In genomic region chr6:120274887-120275286, GRCm38 (mm10) we compare ENCODE assay signal across 13 mouse cellular contexts. TPM values are rescaled to one million over a fixed set of nuclear protein-coding genes. Genes with fewer than 3 reads are reported as not detected.
A peak's percentile ranks its signal among the peaks of the same experiment; 100 is the strongest.
DNase-seq lines count a peak whose midpoint lies in the region; ATAC-seq and TF ChIP-seq lines count a peak whose summit lies in the region.
"Had no signal": no experiment of that assay in that cellular context is flagged by ENCODE, and none has a peak within 500 bp of the region (broad histone marks: within the 10 kb centered on the region; RNA-seq: fewer than 3 reads in every experiment).

No protein-coding gene starts in this region.

- no peaks in the 10 kb centered on the region for H3K36me3 ChIP-seq in kidney, embryonic 15.5 days
- H3K36me3 ChIP-seq in ES-E14 (ENCODE audit: control insufficient read depth, insufficient read depth, low read length, poor library complexity, severe bottlenecking), result no peaks in the 10 kb centered on the region
- H3K36me3 ChIP-seq: embryonic facial prominence, embryonic 12.5 days; midbrain, embryonic 15.5 days had no signal

- ATAC-seq in kidney, embryonic 15.5 days (replicated peaks; ENCODE audit: low FRiP score), result peak; percentile 69; the same call in 1 of the 2 replicates
- ATAC-seq: midbrain, embryonic 15.5 days had no signal

- no peak overlapping the region for H3K9ac ChIP-seq in kidney, embryonic 15.5 days
- H3K9ac ChIP-seq in ES-E14 (ENCODE audit: insufficient read depth, low read depth, low read length, poor library complexity, severe bottlenecking), result no peak overlapping the region
- H3K9ac ChIP-seq: embryonic facial prominence, embryonic 12.5 days; midbrain, embryonic 15.5 days had no signal

- DNase-seq in kidney, postnatal 10 days, result no peak
- DNase-seq in ES-E14 (ENCODE audit: low read depth, low spot score), result no peak
- peak; percentile 97 for DNase-seq in heart, adult 11 months
- peak; percentile 28 to 50 for DNase-seq in heart, postnatal 36 days
- no peak for DNase-seq in cerebellum, adult 8-10 months
- no peak for DNase-seq in thymus, postnatal 4 days
- DNase-seq in thymus, postnatal 14 days, result no peak
- DNase-seq: kidney, postnatal 36 days had no signal

- no peak overlapping the region for H3K4me3 ChIP-seq in kidney, embryonic 15.5 days (replicated peaks)
- no peak overlapping the region for H3K4me3 ChIP-seq in ES-E14 (ENCODE audit: insufficient read depth in 1 of 2, low read depth in 1 of 2, low read length in 2 of 2, poor library complexity in 1 of 2, severe bottlenecking in 1 of 2)
- H3K4me3 ChIP-seq: embryonic facial prominence, embryonic 12.5 days; midbrain, embryonic 15.5 days had no signal

- H3K27ac ChIP-seq in kidney, embryonic 15.5 days, result 0 out of 2 replicates have a peak overlapping the region, but pooled peaks have one; percentile 9
- peak overlapping the region; percentile 24; the same call in 1 of the 2 replicates for H3K27ac ChIP-seq in ES-E14 (ENCODE audit: insufficient read depth, low read depth, low read length, poor library complexity, severe bottlenecking)
- H3K27ac ChIP-seq: embryonic facial prominence, embryonic 12.5 days; midbrain, embryonic 15.5 days had no signal

- H3K4me2 ChIP-seq in kidney, embryonic 15.5 days, result no peak overlapping the region
- H3K4me2 ChIP-seq: embryonic facial prominence, embryonic 12.5 days; midbrain, embryonic 15.5 days had no signal

- in situ Hi-C loops in ES-E14 (cut with MboI; ENCODE audit: low sequenced_read_pairs in 2 of 2, unreplicated experiment in 2 of 2), result no loop called here

- H3K4me1 ChIP-seq in kidney, embryonic 15.5 days, result peaks cover 8% of the 10 kb centered on the region
- H3K4me1 ChIP-seq in ES-E14 (ENCODE audit: control insufficient read depth in 2 of 2, insufficient read depth in 2 of 2, low read length in 2 of 2, poor library complexity in 1 of 2), result peaks cover 9 to 22% of the 10 kb centered on the region in 2 experiments
- H3K4me1 ChIP-seq: midbrain, embryonic 15.5 days had no signal

- WGBS in kidney, embryonic 15.5 days, result 17% methylated on average over 4 of the region's 4 CpGs

- no peaks in the 10 kb centered on the region for H3K27me3 ChIP-seq in kidney, embryonic 15.5 days
- H3K27me3 ChIP-seq: embryonic facial prominence, embryonic 12.5 days; midbrain, embryonic 15.5 days had no signal

- no peaks in the 10 kb centered on the region for H3K9me3 ChIP-seq in kidney, embryonic 15.5 days (replicated peaks)
- no peaks in the 10 kb centered on the region for H3K9me3 ChIP-seq in ES-E14 (ENCODE audit: control insufficient read depth, insufficient read depth, low read depth, low read length)
- H3K9me3 ChIP-seq: embryonic facial prominence, embryonic 12.5 days; midbrain, embryonic 15.5 days had no signal

- intact Hi-C loops in heart, postnatal 36 days (cut with DNase I), result no loop called here

TF ChIP-seq in ES-E14, 5 proteins besides CTCF, POLR2A, EP300 and RAD21:
- TF ChIP-seq HCFC1 (IDR thresholded peaks at IDR 0.05; ENCODE audit: borderline replicate concordance, insufficient read depth, low read length) (no peak), CHD2 (IDR thresholded peaks at IDR 0.05; ENCODE audit: low read depth, low read length) (no peak), MAFK (IDR thresholded peaks at IDR 0.05; ENCODE audit: insufficient read depth, low read depth, low read length) (no peak), ZC3H11A (IDR thresholded peaks at IDR 0.05; ENCODE audit: borderline replicate concordance, low read depth, low read length) (no peak), ZNF384 (IDR thresholded peaks at IDR 0.05; ENCODE audit: low read depth, low read length) (no peak)

RNA-seq across cellular contexts. Expression of gene D330020A13Rik, which starts 19.3 kb away (rescaled TPM):
- polyA plus RNA-seq in kidney, embryonic 15.5 days (2015; fragmentation: Nextera tagmentation; extraction: Ambion mirVana), result 0.52 and 0.81 TPM in 2 replicates
- total RNA-seq in ES-E14 (2012; rRNA removed), result 4.4 and 9.8 TPM in 2 replicates
- not detected for total RNA-seq in heart, postnatal 36 days (2021)
- total RNA-seq: hematopoietic stem cell, adult 5-6 weeks; liver, adult 2 months had no signal
- polyA plus RNA-seq: liver, adult 2 months; midbrain, embryonic 15.5 days had no signal

RNA-seq across cellular contexts. Expression of gene B4galnt3, which starts 19.5 kb away (rescaled TPM):
- polyA plus RNA-seq in kidney, embryonic 15.5 days (2015; fragmentation: Nextera tagmentation; extraction: Ambion mirVana), result 2.2 and 2.6 TPM in 2 replicates
- 34.1 and 64.9 TPM in 2 replicates for total RNA-seq in ES-E14 (2012; rRNA removed)
- total RNA-seq in heart, postnatal 36 days (2021), result under 1 TPM; 0.27 to 0.39 TPM
- total RNA-seq: hematopoietic stem cell, adult 5-6 weeks had no signal

Comparison
In these comparisons a context has a peak if more than half of its experiments do, and no peak if none do; other contexts are left out.
1. DNase-seq: peak in heart, adult 11 months (single experiment) and heart, postnatal 36 days (2 of 2); none in kidney, postnatal 10 days (single experiment), ES-E14 (single experiment), cerebellum, adult 8-10 months (single experiment), thymus, postnatal 4 days (single experiment) and thymus, postnatal 14 days (single experiment).
2. RNA of gene B4galnt3, which starts 19.5 kb away (total RNA-seq): 34.1 to 64.9 TPM in ES-E14; 0.27 to 0.39 TPM in heart, postnatal 36 days; every median in the first group is over 10 times any median in the second.